Mouse (Mus musculus): Measurements from ENCODE around the gene Adamtsl1.

- TF ChIP-seq POLR2A (IDR thresholded peaks at IDR 0.05; ENCODE audit: borderline replicate concordance, extremely low read depth, insufficient read depth, insufficient read length, poor library complexity, severe bottlenecking) (no peak), CTCF (IDR thresholded peaks at IDR 0.05; ENCODE audit: borderline replicate concordance, extremely low read depth, insufficient read depth, insufficient read length) (no peak)
Measured at GRCm38 (mm10) chr4:85790226-85790625, 276.3 kb downstream of the Adamtsl1 start.

Measured in brain, embryonic 14.5 days (tissue).